Mouse (Mus musculus) heart, postnatal 0 days (tissue): ENCODE measurements at regions not wholly inside any gene's neighbourhood (a gene's known extent, or its start where the extent isn't known, plus 50 kb on each side); places are given as distances from the start of the nearest gene placed in this dataset.

Experiments
- ATAC-seq: fragments of 200-750 bp; cut with Nextera tagmentation; 2 replicates; pipeline ENCODE4 v1.8.0; 2017; ENCODE audit warnings: low read depth, moderate number of reproducible peaks, moderate library complexity; ENCODE audit not compliant: insufficient read depth
- DNase-seq: peaks from one replicate; pipeline ENCODE4 v3.0.0-alpha.2; 2016; ENCODE audit warnings: low spot score
- H3K27ac ChIP-seq: fragments of 300-500 bp; sonication (generic); 2 replicates; pipeline ENCODE4 v1.5.1; 2014; ENCODE audit warnings: low read depth, mild to moderate bottlenecking
- H3K27me3 ChIP-seq: fragments of 300-500 bp; sonication (generic); 2 replicates; pipeline ENCODE4 v1.6.1; 2014; ENCODE audit warnings: low read length, mixed read lengths; ENCODE audit not compliant: control insufficient read depth, insufficient read depth
- H3K36me3 ChIP-seq: fragments of 300-500 bp; sonication (generic); replicated peaks from 2 replicates; pipeline ENCODE4 v1.6.1; 2014; ENCODE audit warnings: low read length, mixed read lengths; ENCODE audit not compliant: control insufficient read depth, insufficient read depth
- H3K4me1 ChIP-seq: fragments of 300-500 bp; sonication (generic); 2 replicates; pipeline ENCODE4 v1.6.1; 2014; ENCODE audit warnings: antibody characterized with exemption; ENCODE audit not compliant: control insufficient read depth, insufficient read depth
- H3K4me2 ChIP-seq: fragments of 300-500 bp; sonication (generic); 2 replicates; pipeline ENCODE4 v1.6.1; 2014; ENCODE audit warnings: low read depth, mild to moderate bottlenecking, low read length, moderate library complexity
- H3K4me3 ChIP-seq: fragments of 300-500 bp; sonication (generic); 2 replicates; pipeline ENCODE4 v1.5.1; 2014; ENCODE audit warnings: low read depth, low read length
- H3K9ac ChIP-seq: fragments of 300-500 bp; sonication (generic); replicated peaks from 2 replicates; pipeline ENCODE4 v1.6.1; 2014; ENCODE audit warnings: low read depth, low read length, mixed read lengths
- H3K9me3 ChIP-seq: fragments of 300-500 bp; sonication (generic); replicated peaks from 2 replicates; pipeline ENCODE4 v1.6.1; 2016; ENCODE audit warnings: low read length; ENCODE audit not compliant: control insufficient read depth
- CTCF ChIP-seq: IDR thresholded peaks from 2 replicates; pipeline ENCODE4 v1.5.1; 2016; ENCODE audit warnings: antibody characterized with exemption, control low read depth, low read depth
- EP300 ChIP-seq: IDR thresholded peaks from 2 replicates; pipeline ENCODE4 v1.6.1; 2016; ENCODE audit warnings: antibody characterized with exemption, low read depth
- WGBS: fragments of 180-500 bp; shearing (Covaris S2); extraction: QIAGEN DNeasy Blood & Tissue Kit; methylation state at CpG from one replicate; pipeline ENCODE4 v1.1.7; 2014; 5-methylcytosine and 5-hydroxymethylcytosine counted together

DNA sequence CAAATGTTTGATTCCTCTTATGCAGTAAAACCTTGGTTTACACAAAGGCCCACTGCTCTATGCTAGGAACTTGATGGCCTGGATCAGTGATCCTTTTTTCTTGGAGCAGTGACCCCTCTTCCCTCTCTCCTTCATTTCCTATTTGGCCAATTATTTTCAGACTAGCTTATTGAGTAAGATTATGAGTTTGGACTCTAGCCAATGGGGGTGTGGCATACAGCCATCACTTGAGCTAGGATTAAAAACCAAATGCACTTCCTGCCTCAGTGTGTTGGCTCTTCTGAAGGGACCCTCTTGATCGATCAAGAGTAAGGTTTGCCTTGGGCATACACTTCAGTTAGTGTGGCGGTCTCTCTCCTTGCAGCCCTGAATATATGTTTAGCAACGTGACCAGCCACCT, 1172.6 kb upstream of the Gulo start:
- no peak for ATAC-seq
- Histone ChIP-seq H3K4me3 (no peak overlapping the region), H3K9me3 (no peaks in the 10 kb centered on the region), H3K4me1 (no peaks in the 10 kb centered on the region), H3K9ac (no peak overlapping the region), H3K27me3 (no peaks in the 10 kb centered on the region), H3K36me3 (no peaks in the 10 kb centered on the region), H3K4me2 (no peak overlapping the region), H3K27ac (no peak overlapping the region)
- TF ChIP-seq CTCF (no peak), EP300 (no peak)
- DNase-seq, result no peak
- 68% methylated on average over 3 of the region's 3 CpGs for WGBS

DNA sequence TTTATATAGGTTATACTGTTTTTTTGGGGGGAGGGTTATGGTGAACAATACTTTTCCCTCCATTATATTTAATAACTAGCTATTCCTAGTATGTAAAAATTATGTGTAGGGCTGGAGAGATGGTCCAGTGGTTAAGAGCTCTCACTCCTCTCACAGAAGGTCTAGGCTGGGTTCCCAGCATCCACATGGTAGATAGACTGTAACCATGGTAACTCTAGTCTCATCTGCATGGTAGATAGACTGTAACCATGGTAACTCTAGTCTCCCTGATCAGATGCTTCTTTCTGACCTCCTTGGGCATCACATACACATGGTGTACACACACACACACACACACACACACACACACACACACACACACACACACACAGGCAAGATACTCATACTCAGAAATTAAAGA, 1170.5 kb upstream of the Gulo start:
- no peak for ATAC-seq
- Histone ChIP-seq H3K9me3 (no peaks in the 10 kb centered on the region), H3K4me1 (no peaks in the 10 kb centered on the region), H3K9ac (no peak overlapping the region), H3K27ac (no peak overlapping the region), H3K36me3 (no peaks in the 10 kb centered on the region), H3K27me3 (no peaks in the 10 kb centered on the region), H3K4me2 (no peak overlapping the region), H3K4me3 (no peak overlapping the region)
- no peak for DNase-seq
- TF ChIP-seq CTCF (no peak), EP300 (no peak)

DNA sequence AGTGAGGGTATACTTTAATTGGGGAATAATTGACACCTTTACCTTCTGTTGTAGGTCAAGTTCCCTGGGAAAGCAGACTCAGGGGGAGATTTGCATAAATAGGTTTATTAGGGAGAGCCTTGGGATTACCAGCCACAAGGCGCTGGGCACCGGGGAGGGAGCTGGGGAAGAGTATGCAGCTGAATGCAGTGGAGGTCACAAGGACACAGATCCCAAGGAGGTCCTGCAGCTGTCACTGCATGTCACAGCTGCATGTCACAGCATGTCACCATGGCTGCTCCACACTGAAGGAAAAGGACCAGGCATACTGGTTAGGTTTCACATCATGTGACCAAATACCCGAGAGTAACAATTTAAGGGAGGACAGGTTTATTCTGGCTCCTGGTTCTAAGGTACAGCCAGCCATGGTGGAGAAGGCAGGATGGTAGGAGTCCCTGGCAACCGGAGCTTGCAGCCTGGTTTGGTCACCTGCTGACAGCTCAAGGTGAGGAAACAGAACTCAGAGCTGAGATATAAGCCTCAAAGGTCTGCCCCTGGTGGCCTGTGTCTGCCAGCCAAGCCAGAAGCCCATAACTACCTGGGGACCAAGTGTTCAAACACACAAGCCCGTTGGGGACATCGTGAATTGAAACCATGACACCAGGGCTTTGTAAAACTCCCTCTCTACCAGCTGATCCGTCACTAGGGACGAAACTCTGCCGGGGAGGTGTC, 1169.5 kb upstream of the Gulo start:
- WGBS, result 32% methylated on average over 9 of the region's 9 CpGs
- Histone ChIP-seq H3K4me2 (no peak overlapping the region), H3K4me1 (no peaks in the 10 kb centered on the region), H3K36me3 (no peaks in the 10 kb centered on the region), H3K9me3 (no peaks in the 10 kb centered on the region), H3K9ac (no peak overlapping the region), H3K27ac (no peak overlapping the region), H3K4me3 (no peak overlapping the region), H3K27me3 (no peaks in the 10 kb centered on the region)
- ATAC-seq, result no peak
- TF ChIP-seq CTCF (no peak), EP300 (no peak)
- DNase-seq, result no peak

DNA sequence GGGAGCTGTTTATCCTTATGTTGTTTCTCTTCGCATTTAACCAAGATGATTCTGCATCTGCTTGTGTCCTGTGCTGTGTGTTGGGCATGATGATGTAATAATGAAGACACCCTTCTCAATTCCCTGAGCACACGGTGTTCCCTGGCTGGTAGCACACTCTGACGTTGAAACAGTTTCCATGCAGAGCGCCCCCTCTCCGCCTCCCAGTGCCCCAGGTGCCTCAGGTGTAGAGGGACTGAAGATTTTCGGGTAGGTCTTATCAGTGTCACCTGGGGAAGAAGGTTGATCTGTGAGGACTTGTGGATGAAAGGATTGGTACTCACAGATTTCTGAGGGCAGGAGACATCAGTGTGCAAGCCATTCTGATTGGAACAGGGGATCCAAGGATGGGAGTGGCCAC, 1167.7 kb upstream of the Gulo start:
- no peak overlapping the region for H3K9ac ChIP-seq
- H3K4me3 ChIP-seq, result no peak overlapping the region
- H3K9me3 ChIP-seq, result no peaks in the 10 kb centered on the region
- H3K4me1 ChIP-seq, result no peaks in the 10 kb centered on the region
- H3K27me3 ChIP-seq, result no peaks in the 10 kb centered on the region
- DNase-seq (no peak), ATAC-seq (no peak)
- no peaks in the 10 kb centered on the region for H3K36me3 ChIP-seq
- 71% methylated on average over 6 of the region's 6 CpGs for WGBS
- H3K4me2 ChIP-seq, result no peak overlapping the region
- TF ChIP-seq CTCF (no peak), EP300 (no peak)
- no peak overlapping the region for H3K27ac ChIP-seq

DNA sequence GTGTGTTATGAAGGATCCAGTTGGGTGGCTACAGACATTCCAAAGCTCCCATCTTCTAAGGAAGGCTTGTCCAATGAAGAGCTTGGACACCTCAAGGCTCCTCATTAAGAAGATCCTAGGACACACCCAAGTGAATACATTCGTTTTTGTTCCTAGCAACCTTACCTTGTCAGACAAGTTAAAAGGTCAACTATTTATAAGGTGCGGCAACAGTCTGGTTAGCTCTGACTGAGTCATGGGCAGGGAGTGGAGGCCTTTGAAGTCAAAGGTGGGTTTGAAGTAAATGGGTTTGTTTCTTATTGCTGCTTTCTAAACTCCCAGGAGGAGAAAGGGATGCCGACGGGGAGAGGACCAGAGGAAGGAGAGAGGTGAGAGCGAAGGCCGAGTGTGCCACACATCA, 1167.1 kb upstream of the Gulo start:
- 81% methylated on average over 6 of the region's 6 CpGs for WGBS
- H3K27me3 ChIP-seq, result no peaks in the 10 kb centered on the region

GRCm38 (mm10) chr14:67174929-67175328, 1165.9 kb upstream of the Gulo start:
- H3K9ac ChIP-seq, result no peak overlapping the region
- no peak for TF ChIP-seq EP300
- TF ChIP-seq CTCF, result no peak
- ATAC-seq, result no peak
- no peak for DNase-seq
- WGBS, result 72% methylated on average over 7 of the region's 7 CpGs
- H3K4me2 ChIP-seq, result no peak overlapping the region
- H3K9me3 ChIP-seq, result no peaks in the 10 kb centered on the region
- H3K36me3 ChIP-seq, result no peaks in the 10 kb centered on the region
- H3K27me3 ChIP-seq, result no peaks in the 10 kb centered on the region
- no peak overlapping the region for H3K27ac ChIP-seq
- no peaks in the 10 kb centered on the region for H3K4me1 ChIP-seq
- no peak overlapping the region for H3K4me3 ChIP-seq

More for the DNA sequence above, 1167.1 kb upstream of the Gulo start:
- no peaks in the 10 kb centered on the region for H3K4me1 ChIP-seq
- ATAC-seq (no peak), DNase-seq (no peak)
- H3K27ac ChIP-seq, result no peak overlapping the region
- H3K36me3 ChIP-seq, result no peaks in the 10 kb centered on the region
- TF ChIP-seq EP300 (no peak), CTCF (no peak)
- no peak overlapping the region for H3K4me3 ChIP-seq
- no peak overlapping the region for H3K9ac ChIP-seq
- H3K4me2 ChIP-seq, result no peak overlapping the region
- H3K9me3 ChIP-seq, result no peaks in the 10 kb centered on the region
